Mouse (Mus musculus) granulocyte monocyte progenitor cell, adult 5-6 weeks (primary cell): ENCODE measurements at regions not wholly inside any gene's neighbourhood (a gene's known extent, or its start where the extent isn't known, plus 50 kb on each side); places are given as distances from the start of the nearest gene placed in this dataset.

Experiments used
- ATAC-seq: replicated peaks from 2 replicates; pipeline ENCODE4 v1.8.0; 2016; ENCODE audit warnings: mild to moderate bottlenecking, moderate TSS enrichment, inconsistent platforms; ENCODE audit not compliant: poor library complexity, severe bottlenecking

GRCm38 (mm10) chr6:51641965-51642364 is 118.3 kb downstream of the Snx10 start:
- ATAC-seq = peak; percentile 53

GRCm38 (mm10) chr6:51648813-51649212 is 125.1 kb downstream of the Snx10 start:
- no peak for ATAC-seq

DNA sequence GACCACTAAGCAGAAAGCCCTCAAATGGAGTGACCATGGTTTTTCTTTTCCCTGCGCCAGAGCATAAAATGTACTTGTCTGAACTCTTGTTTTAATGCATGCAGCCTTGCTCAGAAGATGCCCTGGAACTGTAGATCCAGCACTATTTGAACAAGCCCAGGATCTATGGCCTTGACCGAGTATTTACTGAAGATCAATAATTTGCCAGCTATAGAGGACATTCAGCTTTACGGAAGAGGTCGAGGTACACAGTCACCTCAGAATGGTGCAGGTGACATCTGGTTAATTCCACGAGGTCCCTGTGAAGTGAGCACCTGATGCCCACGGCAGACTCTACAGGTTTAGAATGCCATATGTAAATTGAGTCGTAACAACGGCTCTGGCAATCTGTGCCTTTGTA is 130.1 kb downstream of the Snx10 start:
- ATAC-seq = no peak

DNA sequence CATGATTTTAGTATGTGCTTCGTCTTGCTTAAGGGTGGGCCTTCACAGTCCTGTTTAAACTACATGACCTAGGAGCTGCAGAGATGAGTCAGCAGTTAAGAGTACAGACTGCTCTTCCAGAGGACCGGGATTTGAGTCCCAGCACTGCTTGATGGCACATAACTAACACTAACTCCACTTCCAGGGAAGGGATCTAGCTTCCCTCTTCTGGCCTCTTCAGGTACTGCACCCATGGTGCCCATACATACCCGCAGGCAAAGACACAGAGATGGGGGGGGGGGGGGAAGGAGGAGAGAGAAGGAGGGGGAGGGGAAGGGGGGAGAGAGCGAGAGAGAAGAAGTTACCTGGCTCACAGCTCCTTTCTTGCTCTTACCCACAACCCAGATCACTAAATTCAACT is 131.3 kb downstream of the Snx10 start:
- no peak for ATAC-seq

- no peak for ATAC-seq
These were observed 132.4 kb downstream of the Snx10 start for GRCm38 (mm10) chr6:51656078-51656477.

DNA sequence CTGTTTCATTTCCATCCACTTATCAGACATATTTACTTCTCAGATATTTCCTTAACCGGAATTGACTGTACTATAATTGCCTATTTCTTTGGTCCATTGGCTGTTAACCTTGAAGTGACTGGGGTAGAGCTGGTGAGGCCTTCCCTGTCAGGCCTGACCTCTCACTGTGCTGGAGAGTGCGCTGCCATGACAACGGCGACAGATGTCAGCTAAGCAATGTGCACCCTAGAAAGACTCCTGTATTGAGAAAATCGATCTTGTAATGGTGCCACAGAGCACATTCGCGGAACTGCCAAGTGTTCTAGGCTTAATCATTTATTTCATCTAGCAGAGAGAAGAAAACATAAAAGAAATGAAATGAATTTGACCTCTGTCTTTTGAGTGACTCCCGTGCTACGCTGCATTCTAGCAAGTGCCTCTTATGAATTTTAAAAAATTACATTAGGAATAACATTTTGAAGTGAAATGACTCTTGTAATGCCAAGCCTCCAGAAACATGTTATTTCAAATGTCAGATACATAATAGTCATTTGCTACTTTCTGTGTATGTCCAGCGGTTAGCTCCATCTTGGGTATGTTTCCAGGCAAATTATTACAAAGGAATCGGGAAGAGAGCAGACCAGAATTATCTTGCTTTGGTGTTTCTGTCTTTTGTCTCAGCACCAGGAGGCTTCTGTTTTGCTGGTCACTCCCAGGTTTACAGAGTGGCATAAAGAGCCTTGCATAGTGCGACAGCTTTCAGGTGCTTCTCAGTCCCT is 133.4 kb downstream of the Snx10 start:
- no peak for ATAC-seq

DNA sequence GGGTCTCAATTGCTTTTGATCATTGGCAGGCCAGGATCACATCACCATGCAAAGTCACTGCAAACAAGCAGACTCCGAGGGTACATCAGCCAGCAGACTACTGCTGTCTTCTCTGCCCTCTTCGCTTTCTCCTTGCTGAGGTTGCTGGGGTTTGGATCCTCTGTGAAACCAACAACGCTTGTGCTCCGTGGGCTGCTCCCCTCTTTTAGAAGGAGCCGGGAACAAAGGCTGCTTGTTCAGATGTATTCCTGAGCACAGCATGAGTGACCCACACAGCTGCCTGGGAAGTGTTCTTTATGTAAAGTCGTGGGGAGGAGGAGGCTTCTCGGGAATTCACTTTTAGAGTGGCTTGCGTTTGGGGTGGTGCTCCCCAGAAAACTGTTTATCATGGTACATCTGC is 134.7 kb downstream of the Snx10 start:
- ATAC-seq = no peak

GRCm38 (mm10) chr6:51663178-51663577 is 139.5 kb downstream of the Snx10 start:
- ATAC-seq = peak; percentile 87

- no peak for ATAC-seq
These were observed 140.3 kb downstream of the Snx10 start for GRCm38 (mm10) chr6:51664049-51664448.

GRCm38 (mm10) chr6:51667022-51667421 is 143.3 kb downstream of the Snx10 start:
- ATAC-seq = no peak

DNA sequence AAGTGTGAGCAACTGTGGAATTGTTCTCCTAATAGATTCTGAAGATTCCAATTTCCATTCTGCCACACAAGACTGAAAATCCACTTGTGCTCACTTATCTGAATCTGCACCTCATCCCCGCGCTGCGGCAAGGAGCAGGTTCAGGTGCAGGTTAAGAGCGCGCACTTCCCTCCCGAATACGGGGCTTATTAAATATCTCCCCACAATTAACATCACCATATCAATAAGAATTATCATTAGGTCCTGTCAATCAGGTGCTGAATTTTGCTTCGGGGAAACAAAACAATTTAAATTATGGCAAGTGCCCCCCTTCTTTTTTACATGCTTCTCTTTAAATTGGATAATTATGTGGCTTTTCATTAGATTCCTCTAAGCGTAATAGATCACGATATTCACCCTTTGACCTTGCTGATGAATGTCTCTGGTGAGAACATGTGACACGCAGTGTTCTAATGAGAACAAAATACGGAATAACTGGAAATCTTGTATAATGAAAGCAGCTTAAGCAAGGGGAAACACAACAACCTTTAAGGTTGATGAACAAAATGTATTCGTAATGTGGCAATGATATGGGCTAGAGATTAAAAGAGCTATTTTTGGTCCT is 151.7 kb downstream of the Snx10 start:
- ATAC-seq = no peak

- no peak for ATAC-seq
These were observed 153.7 kb downstream of the Snx10 start for GRCm38 (mm10) chr6:51677162-51677996.

- ATAC-seq = no peak
These were observed 155.0 kb downstream of the Snx10 start for GRCm38 (mm10) chr6:51678743-51679142.

DNA sequence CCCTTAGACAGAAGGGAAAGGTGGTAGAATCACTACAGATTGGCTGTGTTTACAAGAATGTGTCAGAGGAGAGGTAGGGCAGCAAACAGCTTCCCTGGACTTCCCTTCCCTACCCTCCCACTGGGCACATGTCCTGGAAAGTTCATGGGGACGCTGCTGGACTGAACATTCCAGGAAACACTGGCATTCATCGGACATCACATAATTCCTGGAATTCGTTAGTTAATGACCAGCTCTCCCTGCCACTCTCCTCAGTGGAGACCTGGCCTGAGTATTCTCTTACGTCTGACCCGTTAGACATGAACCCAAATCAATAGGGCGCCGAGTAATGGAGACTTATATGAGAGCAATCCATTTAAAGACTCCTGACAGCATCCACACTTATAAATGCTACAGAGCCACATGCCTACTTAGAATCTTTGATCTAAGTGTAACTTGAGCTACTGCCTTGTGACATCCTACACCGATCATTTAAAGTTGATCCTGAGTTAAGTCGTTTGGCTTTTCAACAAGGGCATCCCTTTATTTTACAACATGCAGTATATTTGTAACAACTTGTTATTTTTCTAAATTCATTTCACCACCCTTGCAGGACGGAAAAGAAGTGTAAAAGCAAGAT is 156.6 kb downstream of the Snx10 start:
- ATAC-seq = no peak

DNA sequence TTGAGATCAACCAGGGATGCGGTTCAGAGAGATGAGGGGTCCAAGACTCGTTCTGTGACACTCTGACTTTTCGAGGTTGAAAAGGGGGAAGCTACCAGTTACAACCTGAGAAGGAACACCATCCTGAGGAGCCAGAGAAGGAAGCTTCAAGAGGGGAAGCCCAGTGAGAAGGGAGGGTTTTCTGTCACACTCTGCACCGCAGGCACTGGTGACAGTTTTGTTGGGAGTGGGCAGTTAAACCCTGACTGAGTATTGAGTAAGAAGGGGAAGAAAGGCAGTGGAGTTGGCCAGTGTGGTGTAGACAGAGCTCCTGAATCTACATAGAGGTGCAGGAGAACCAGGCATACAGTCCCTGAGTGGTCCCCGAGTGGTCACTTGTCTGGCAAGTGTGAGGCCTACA is 159.4 kb downstream of the Snx10 start:
- peak; percentile 83 for ATAC-seq

DNA sequence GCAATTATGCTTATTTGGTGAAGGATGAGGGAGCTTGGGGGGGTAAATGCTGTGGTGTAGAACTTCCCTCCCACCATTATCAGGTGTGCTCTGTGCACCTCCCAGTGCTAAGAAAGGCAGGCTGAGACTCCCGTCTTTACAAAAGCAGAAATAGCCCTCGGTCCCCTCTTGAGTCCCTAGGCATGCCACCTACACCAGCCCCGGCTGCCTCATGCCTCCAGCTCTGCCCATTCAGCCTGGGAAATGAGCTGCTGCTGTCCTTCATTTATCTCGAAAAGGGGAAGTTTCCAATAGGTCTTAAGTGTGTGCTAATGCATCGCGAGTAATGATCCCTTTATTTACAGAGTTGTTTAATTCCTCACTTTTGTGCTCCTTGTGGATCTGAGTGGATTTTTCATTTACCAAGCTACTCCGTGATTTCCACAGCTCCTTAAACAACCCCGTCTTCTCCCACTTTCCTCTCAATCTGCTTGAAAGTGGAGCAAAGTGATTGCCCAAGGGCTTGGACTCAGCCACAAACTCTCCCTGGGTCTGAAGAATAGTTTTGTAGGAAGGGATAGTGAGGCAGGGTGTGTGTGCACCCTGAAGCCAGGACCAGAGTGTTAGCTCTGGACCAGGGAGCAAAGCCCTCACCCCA is 162.1 kb downstream of the Snx10 start:
- ATAC-seq = peak; percentile 64

DNA sequence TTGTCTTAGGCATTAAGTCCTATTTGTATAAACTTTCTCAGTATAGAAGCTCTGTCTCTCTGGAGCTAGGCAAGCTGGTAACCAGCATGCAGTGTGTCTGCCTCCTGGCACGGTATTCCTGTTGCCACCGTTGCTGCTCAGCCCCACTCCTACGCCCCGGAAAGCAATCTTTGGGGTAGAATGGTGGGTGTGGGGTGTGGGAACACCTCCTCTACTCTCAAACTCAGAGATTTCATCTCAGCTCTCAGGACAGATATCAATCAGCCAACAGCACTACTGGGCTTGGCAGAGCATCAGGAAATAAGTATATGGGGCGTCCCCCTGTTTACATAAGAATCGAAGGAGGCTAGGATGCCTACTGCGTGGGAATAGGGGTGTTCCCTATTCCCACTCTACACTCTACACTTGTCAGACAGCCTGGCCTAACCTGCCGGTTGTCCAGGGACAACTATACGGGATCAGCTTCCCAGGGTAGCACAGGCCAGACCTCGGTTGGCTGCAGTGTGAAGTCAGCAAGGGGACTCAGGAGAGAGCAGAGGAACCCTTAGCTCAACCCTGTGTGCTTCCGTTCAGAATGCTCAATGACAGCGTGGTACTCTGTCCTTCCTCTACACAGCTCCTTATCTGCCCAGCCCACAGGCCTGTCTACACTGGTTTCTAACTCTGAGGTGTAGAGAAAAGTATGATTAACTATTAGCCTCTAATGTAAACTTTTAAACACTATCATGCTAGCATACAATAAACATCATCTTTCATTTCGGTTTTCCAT is 167.3 kb downstream of the Snx10 start:
- no peak for ATAC-seq

GRCm38 (mm10) chr6:51693984-51694383 is 170.3 kb downstream of the Snx10 start:
- ATAC-seq = no peak

DNA sequence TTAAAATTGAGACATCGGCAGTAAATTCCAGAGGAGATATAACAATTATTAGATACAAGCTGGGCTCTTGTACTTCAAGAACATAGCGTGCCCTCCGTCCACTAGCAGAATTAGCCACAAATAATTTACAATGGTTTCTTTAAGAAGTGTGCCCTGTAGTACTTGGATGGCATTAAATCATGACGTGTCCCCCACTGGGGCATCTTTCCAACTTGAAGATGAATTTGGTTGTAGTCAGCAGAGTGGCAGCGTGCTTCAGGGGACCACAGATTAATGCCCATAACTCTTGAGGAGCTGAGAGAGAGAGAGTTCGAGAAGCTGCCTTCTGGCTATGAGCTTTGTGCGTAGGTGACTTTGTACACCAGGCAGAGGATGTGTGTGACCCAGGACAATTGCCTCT is 172.7 kb downstream of the Snx10 start:
- no peak for ATAC-seq

DNA sequence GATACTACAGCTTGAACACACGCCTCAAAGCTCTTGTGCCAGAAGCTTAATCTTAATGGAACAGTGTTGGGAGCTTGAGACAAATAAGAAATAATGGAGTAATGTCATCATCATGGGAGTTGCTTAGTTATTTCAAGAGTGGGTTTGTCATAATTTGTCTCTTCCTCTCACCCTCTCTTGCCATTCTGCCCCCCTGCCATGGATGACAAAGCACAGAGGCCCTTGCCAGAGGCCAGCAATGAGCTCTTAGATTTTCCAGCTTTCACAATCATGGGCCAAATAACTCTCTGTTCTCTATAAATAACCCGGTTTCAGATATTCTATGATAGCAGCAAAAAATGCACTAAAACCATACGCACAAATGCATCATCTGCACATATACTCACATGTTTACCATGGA is 174.1 kb downstream of the Snx10 start:
- ATAC-seq = no peak
